Mouse (Mus musculus) gastrocnemius, adult 2 months (tissue): ENCODE measurements around the gene Cxadr. TPM values are rescaled to one million over a fixed set of nuclear protein-coding genes. Genes with fewer than 3 reads are reported as not detected.
"Not testable (repeated sequence)": the region's sequence is repeated elsewhere in the genome, so short reads cannot be mapped to it uniquely, and the experiment has no call there.

ENCODE experiments used
- DNase-seq: peaks from one replicate; pipeline ENCODE4 v3.0.0; 2022
- H3K27ac ChIP-seq: fragments of 200-600 bp; 2 replicates; pipeline ENCODE4 v1.8.1; 2022; ENCODE audit warnings: mild to moderate bottlenecking
- H3K4me3 ChIP-seq: fragments of 200-600 bp; 2 replicates; pipeline ENCODE4 v1.8.1; 2022; ENCODE audit warnings: mild to moderate bottlenecking, moderate library complexity
- CTCF ChIP-seq: fragments of 200-600 bp; IDR thresholded peaks from 2 replicates; pipeline ENCODE4 v1.8.1; 2022; ENCODE audit warnings: antibody characterized with exemption, mild to moderate bottlenecking, moderate library complexity
- intact Hi-C: fragments of 180-260 bp; cut with DNase I; formaldehyde crosslinking; loops from one replicate; pipeline ENCODE4 v1.15.1; 2025
- total RNA-seq, 2 experiments: library from RNA; stranded (reverse); gene quantifications; 2 replicates each; pipeline ENCODE4 v1.2.3; 2021

Gene Cxadr
- total RNA-seq, 2 experiments from 2014 or later = 0.25 to 0.66 TPM

- no peak overlapping the region for H3K4me3 ChIP-seq
- no peak for DNase-seq
- TF ChIP-seq CTCF = no peak
- intact Hi-C loops = no loop called here
- H3K27ac ChIP-seq = peak overlapping the region; percentile 38
Observed at GRCm38 (mm10) chr16:78343792-78344191, 42.5 kb downstream of the Cxadr start.

- DNase-seq = no peak
- H3K27ac ChIP-seq = no peak overlapping the region
- TF ChIP-seq CTCF = peak; percentile 45
- intact Hi-C loops = loop anchor here (5.0 kb wide), 1 partner anchor 149 kb away; no protein-coding TSS in a partner anchor
- H3K4me3 ChIP-seq = no peak overlapping the region
Observed at GRCm38 (mm10) chr16:78346662-78347327, 45.5 kb downstream of the Cxadr start.

GRCm38 (mm10) chr16:78347328-78347926, 46.1 kb downstream of the Cxadr start:
- H3K4me3 ChIP-seq = no peak overlapping the region
- H3K27ac ChIP-seq = no peak overlapping the region
- TF ChIP-seq CTCF = no peak
- DNase-seq = no peak
- intact Hi-C loops = loop anchor here (5.0 kb wide), 1 partner anchor 150 kb away; no protein-coding TSS in a partner anchor

- intact Hi-C loops = no loop called here
- no peak overlapping the region for H3K4me3 ChIP-seq
- TF ChIP-seq CTCF = peak; percentile 37; the same call in 1 of the 2 replicates
- no peak for DNase-seq
- H3K27ac ChIP-seq = no peak overlapping the region
Observed at GRCm38 (mm10) chr16:78357757-78358156, 56.5 kb downstream of the Cxadr start.

- TF ChIP-seq CTCF = no peak
- DNase-seq = no peak
- intact Hi-C loops = no loop called here
- H3K27ac ChIP-seq = no peak overlapping the region
- no peak overlapping the region for H3K4me3 ChIP-seq
Observed at GRCm38 (mm10) chr16:78361466-78361865, 60.2 kb downstream of the Cxadr start.

GRCm38 (mm10) chr16:78364554-78364953, 63.3 kb downstream of the Cxadr start:
- DNase-seq, H3K27ac ChIP-seq, H3K4me3 ChIP-seq, intact Hi-C loops: not testable (repeated sequence)

- intact Hi-C loops = loop anchor here (5.0 kb wide), 1 partner anchor 56 kb away; no protein-coding TSS in a partner anchor
- DNase-seq = no peak
- H3K4me3 ChIP-seq = no peak overlapping the region
- H3K27ac ChIP-seq = no peak overlapping the region
- TF ChIP-seq CTCF = no peak
Observed at GRCm38 (mm10) chr16:78371491-78372046, 70.3 kb downstream of the Cxadr start.

- no peak for TF ChIP-seq CTCF
- Histone ChIP-seq H3K4me3 (no peak overlapping the region), H3K27ac (no peak overlapping the region)
- no peak for DNase-seq
- intact Hi-C loops = loop anchor here (5.0 kb wide), 1 partner anchor 55 kb away; no protein-coding TSS in a partner anchor
Observed at GRCm38 (mm10) chr16:78372786-78373185, 71.5 kb downstream of the Cxadr start.

- intact Hi-C loops = loop anchor here (5.0 kb wide), 1 partner anchor 54 kb away; no protein-coding TSS in a partner anchor
- no peak overlapping the region for H3K27ac ChIP-seq
- no peak overlapping the region for H3K4me3 ChIP-seq
- no peak for DNase-seq
- TF ChIP-seq CTCF = no peak
Observed at GRCm38 (mm10) chr16:78373743-78374142, 72.5 kb downstream of the Cxadr start.

- no peak for DNase-seq
- Histone ChIP-seq H3K4me3 (peak overlapping the region; percentile 97), H3K27ac (peak overlapping the region; percentile 86)
- intact Hi-C loops = loop anchor here (5.0 kb wide), 1 partner anchor 202 kb away; the partner anchor contains the start of gene D16Ertd472e
- TF ChIP-seq CTCF = no peak
Observed at GRCm38 (mm10) chr16:78375222-78375621, 73.9 kb downstream of the Cxadr start.

GRCm38 (mm10) chr16:78375821-78376691, 74.8 kb downstream of the Cxadr start:
- peak overlapping the region; percentile 86 for H3K27ac ChIP-seq
- peak; percentile 61 for DNase-seq
- H3K4me3 ChIP-seq = peak overlapping the region; percentile 97
- TF ChIP-seq CTCF = no peak
- intact Hi-C loops = loop anchor here (5.0 kb wide), 1 partner anchor 201 kb away; the partner anchor contains the start of gene D16Ertd472e
